Mouse (Mus musculus) embryo, embryonic 10 days (tissue): ENCODE results near the gene Tigd3.
A peak's percentile ranks its signal among the peaks of the same experiment; 100 is the strongest.

Experiments
- DNase-seq: peaks from one replicate; pipeline ENCODE4 v3.0.0-alpha.2; 2015; ENCODE audit warnings: low spot score

Tigd3 gene

DNA sequence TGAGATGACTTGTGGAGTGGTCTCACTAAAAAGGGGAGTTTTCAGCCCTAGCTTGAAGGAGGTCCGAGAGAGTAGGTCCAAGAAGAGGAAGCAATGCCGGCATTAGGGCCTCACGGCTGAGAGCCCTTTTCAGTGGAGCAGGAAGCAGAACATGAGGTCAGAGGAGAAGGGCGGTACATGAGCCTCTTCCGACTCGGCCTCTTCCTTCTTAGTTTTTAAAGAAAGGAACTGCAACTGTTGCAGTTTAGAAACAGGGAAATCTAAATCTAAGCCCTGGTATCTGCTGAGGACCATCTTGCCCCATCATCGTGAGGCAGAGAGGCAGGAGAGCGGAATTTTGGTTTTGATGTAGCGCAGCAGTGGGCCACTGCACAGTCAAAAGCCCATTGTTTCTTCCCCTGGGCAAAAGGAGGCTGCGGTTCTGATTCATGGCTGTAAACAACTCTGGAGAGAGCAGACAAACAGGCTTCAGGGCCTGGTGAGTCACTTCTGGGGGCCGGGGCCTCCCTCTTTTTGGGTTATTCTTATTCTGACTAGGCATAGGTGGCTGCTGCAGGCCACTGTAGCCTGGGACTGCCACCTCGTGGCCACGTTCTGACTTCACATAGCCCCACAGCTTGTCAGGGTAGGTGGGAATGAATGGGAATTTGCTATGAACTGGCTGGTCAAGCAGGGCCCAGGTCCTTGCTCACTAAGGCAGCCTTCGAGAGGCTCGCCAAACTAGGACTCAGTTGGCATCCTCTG is 16.2 kb downstream of the Tigd3 start, which contains the start of gene Slc25a45:
Slc25a45 (plus strand) TSS at position 191 of the 744 bp plus-strand sequence.
- DNase-seq: peak; percentile 85

DNA sequence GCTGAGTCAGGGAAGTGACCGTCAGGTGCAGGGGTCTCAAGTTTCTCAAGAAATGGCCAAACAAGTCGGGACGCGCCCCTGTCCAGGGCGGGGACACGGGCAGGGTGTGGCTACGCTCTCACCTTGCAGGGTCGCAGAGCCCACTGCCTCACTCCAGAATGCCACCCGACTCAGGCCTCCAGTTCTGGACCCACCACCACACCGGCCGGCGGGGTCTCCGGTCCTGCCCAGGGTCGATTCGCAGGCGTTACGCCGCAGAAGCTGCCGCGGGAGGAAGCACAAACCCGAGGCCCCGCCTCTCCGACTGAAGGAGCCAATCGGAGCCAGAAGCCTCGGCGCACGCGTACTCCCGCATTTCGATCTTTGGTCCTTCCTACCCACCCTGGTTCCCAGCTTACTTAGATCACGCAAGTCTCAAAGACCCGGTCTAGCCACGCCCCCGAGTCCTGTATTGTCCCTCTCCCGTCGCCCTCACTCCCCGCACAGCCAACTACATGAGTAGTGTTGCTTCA is 18.9 kb downstream of the Tigd3 start, which contains the start of gene Frmd8:
Frmd8 (minus strand) TSS at position 306 of the 512 bp plus-strand sequence.
- peak; percentile 98 for DNase-seq

GRCm38 (mm10) chr19:5874391-5874968 is 19.5 kb downstream of the Tigd3 start:
- no peak for DNase-seq

DNA sequence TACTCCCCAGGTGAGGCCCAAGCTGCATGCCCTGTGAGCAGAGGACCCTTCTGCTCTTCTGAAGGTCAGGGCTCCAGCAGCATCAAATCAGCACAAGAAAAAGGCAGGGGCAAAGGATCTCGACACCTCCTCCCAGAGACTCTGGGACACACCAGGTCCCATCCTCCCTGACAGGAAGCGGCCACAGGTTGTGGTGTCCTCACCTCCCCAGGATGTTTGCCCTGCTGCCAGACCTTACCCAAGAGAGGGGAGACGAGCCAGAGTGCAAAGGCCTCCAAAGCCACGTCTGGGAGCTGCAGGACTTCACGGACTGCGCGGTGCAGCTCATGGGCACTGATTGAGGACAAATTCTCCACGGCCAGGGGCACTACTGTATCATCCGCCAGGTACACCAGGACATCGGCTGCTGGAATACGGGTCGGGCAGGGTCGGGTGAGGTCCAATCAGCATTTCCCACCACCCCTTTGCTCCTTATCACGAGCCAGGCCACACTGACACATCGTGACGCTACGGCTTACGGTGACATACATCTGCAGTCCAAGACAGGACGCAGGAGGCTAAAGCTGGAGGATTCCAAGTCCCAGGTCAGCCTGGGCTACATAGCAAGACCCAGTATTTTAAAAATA is 20.9 kb downstream of the Tigd3 start:
- no peak for DNase-seq

- no peak for DNase-seq
Measured at GRCm38 (mm10) chr19:5872528-5872927, 21.4 kb downstream of the Tigd3 start.

DNA sequence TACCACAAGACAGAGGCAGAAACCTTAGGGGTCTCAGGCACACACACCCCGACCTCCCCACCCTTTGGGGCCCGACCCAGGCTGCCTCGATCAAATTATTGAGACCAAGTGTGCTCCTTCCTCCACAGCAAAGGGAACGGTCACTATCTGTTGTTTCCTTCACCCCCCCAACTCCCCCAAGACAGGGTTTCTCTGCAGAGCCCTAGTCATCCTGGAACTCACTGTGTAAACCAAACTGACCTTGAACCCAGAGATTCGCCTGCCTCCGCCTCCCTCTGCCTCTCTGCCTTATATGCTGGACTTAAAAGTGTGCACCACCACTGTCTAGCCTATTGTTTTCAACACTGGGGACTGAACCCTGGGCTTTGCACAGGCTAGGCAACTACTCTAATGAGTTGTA is 22.3 kb downstream of the Tigd3 start:
- DNase-seq: peak; percentile 26

DNA sequence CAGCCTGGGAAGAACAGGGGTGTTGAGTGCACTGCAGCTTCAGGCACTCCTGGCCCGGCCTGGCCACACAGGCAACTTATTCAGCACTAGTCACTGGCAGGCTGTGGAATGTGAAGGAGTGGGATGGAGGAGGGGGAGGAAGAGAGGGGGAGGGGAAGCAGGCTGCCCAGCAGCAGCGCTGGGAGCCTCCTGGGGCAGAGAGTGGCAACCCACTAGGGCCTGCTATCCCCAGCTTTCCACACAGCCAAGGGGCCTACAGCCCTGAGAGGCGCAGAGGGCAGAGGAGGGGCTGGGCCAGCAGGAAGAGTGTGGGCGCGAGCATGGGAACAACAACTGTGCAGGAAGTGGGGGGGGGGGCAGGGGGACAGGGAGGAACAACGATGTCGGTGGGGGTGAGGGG is 22.7 kb downstream of the Tigd3 start:
- DNase-seq: peak; percentile 81

DNA sequence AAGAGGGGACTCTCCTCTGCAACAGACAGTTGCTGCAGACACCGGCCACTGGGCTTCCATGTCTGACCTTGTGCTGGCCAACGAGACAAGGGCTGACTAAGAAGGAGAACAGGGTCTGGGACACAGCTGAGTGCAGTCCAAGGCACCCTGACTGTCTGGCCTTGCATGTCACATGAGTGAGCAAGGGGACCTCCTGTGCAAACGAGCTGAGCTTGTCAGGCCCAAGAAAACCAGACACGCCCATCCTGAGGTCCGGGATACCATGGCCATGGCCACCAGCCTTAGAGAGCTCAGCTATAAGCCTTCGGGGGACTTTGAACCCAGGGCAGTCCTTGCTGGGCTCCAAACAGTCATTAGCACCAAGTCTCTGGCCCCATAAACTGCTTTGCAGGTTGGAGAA is 25.9 kb downstream of the Tigd3 start:
- DNase-seq: no peak

DNA sequence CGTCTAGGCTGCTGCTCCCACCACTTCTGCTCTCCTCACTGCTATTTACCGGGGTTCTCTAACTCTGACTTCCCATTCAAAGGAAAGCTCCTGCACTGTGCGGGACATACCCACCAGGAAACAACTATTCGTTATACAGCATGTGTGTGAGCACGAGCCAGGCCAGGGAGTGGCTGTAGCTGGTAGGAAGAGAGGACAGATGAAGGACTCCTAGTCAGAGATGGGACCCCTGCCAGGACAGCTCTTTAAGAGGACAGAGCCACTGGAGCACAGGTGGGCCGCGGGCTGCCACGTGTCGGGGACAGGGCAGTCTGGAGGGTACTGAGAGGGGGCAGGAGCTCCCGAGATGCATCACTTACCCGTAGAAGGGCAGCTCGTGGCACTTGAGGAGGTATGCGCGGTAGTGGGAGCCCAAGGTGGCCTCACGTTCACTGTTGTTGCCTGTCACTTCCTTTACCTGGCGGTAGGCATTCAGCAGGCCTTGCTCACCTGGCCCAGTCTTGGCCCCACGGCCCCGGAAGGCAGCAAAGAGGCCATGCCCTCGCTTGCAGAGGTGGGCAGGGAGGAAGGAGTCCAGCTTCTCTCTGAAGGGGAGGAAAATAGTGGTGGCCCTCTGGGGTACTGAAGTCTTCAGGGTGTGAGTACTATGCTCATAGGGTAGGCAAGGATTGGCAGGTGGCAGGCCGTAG is 29.1 kb downstream of the Tigd3 start:
- DNase-seq: no peak

DNA sequence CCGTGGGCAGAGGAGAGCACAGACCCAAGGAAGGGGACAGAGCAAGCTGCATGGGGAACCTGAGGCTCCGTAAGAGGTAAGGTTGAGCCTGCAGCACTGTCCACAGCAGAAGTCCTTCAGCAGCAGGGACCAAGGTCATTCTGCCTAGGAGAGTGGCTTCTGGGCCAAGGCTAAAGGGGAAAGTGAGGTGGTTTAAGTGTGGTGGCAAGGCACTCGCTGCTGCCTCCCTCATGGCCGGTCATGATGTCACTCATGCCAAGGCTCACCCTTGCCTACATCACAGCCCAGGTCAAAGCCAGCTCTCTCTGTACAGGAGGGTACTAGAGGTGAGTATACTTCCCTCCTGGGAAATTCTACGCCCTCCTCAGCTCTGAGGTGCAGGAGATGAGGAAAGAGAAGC is 30.2 kb downstream of the Tigd3 start:
- DNase-seq: no peak

DNA sequence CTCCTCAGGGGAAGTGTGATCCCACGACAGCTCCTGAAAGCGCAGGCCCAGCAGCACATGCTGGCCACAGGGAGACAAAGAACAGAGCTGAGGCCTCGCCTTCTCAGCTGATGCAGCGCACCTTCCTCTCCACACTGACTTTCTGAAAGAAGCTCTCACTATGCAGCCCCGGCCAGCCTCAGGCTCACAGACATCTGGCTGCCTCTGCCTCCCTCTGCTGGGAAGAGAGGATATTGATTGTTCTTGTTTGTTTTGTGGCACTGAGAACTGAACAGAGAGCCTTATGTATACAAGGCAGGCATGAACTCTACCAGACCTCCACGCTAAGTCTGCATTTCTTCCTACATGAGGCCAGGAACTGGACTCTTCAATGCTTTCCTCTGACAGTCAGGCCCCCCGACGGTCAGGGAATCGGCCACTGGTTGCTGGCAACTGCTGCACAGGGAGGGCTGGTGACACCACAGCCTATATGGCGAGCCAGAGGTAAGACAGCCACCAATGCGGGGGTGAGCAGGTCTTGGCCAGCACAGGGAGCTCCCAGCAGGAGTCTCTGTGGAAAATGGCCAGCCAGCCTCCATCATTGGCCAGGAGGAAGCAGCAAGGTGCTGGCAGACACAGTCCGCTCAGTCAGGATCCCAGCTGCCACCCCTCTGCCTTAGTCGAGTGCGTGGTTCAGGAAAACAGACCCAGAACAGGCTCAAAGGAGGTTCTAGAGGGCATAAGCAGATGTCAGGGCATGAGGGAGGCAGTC is 31.4 kb downstream of the Tigd3 start:
- DNase-seq: no peak

DNA sequence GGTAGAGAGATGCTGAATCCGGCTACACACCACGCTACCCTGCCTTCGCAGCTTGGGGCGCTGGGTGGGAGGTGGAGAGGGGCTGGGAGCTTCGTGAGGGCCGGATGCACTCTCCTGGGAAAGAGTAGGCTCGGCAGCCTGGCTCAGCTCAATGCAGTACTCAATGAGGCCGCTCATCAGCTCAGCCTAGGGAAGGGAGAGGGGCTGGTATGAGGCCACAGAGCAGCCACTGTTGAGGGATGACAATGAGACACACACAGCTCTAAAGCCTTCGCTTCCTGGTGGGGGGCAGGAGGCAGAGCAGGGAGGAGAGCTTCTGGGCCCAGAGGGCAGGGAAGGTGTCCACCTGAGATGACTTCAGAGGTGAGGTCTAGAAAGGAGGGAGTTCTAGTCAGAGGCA is 37.3 kb downstream of the Tigd3 start:
- no peak for DNase-seq

GRCm38 (mm10) chr19:5852035-5852722 is 41.8 kb downstream of the Tigd3 start:
- no peak for DNase-seq

GRCm38 (mm10) chr19:5851481-5851971 is 42.4 kb downstream of the Tigd3 start:
- DNase-seq: no peak

GRCm38 (mm10) chr19:5850860-5851259 is 43.1 kb downstream of the Tigd3 start:
- no peak for DNase-seq

- DNase-seq: peak; percentile 91
Measured at GRCm38 (mm10) chr19:5849843-5850527, 44.0 kb downstream of the Tigd3 start.

- DNase-seq: peak; percentile 68
Measured at GRCm38 (mm10) chr19:5848826-5849672, 44.9 kb downstream of the Tigd3 start.

DNA sequence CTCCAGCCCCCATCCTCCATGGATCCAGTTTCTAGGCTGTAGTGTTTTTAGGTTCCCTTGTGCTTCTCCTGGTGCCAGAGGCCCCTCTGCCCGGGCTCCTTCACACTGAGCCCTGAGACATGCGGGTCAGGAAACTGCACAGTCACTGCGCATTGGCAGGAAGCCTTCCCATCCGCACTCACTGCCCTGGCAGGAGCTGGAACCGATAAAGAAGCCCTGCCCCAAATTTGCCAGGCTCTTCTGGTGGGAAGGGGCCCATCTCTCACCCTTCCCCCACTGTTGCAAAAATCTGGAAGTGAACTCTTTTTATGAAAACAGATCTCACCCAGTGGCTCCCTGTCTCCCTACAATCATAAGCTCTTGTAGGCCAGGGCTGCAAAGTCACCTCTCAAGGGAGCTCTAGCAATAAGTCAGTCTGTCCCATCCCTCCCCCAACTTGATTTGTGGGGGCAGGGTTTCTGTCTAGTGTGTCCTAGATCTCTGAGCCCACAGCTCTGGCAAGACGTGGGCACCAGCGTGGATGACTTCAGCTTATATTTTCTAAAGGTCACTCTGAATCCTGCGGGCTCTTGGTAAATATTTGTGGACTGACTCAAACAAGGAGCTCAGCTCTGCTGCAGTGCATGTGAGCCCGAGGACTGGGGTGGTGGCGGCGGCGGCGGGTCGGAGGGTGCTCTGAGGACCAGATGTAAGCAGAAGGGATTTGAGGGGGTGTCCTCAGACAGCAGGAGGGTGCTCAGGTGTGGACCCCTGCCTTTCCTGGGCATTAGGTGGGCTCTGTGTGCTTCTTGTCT is 45.7 kb downstream of the Tigd3 start:
- no peak for DNase-seq
